Mouse (Mus musculus): Measurements from ENCODE around the gene Gm5965. TPM values are rescaled to one million over a fixed set of nuclear protein-coding genes. Genes with fewer than 3 reads are reported as not detected.
"Not testable (repeated sequence)": the region's sequence is repeated elsewhere in the genome, so short reads cannot be mapped to it uniquely, and the experiment has no call there.

Gm5965 gene
- not detected for total RNA-seq (2021)
- long read RNA-seq, experiment 1: 0 reads
- long read RNA-seq, experiment 2: 0 reads

GRCm38 (mm10) chr16:88777596-88777995 is at the start of gene Gm5965:
Gene Gm5965, plus strand, starts transcription at chr16:88777896.
- no peak within 1 kb of the TSS for H3K27ac ChIP-seq
- DNase-seq (ENCODE audit: low spot score in 2 of 2): no peak
- TF ChIP-seq CTCF (conservative IDR thresholded peaks at IDR 0.05): no peak
- H3K4me3 ChIP-seq: no peak within 1 kb of the TSS

- TF ChIP-seq CTCF (conservative IDR thresholded peaks at IDR 0.05): no peak
- Histone ChIP-seq H3K27ac (no peak within 1 kb of the TSS), H3K4me3 (no peak within 1 kb of the TSS)
- DNase-seq (ENCODE audit: low spot score in 2 of 2): peak in 1 of 2 experiments; percentile 9
These were observed 48.9 kb upstream of the Gm5965 start, which contains the start of gene Krtap13-1 for GRCm38 (mm10) chr16:88728812-88729275. Gene Krtap13-1, plus strand, starts transcription at chr16:88728862.

DNA sequence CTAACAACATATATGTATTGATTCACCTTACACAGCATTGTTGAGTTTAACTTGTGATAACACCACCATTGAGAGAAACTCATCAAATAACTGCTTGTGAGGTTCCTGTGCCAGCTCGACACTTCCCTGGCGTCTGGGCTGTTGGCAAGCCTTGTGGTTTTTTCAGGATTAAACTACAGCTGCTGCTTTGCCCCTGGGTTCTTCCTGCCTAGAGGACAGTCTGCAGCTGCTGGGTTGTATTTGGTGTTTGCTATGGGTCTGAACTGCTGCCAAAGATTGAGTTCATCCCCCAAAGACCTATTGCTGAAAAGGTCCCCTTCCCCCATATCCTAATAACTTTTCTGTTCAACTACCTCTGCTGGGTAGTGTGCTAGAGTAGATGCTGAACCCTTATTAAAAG is 42.3 kb upstream of the Gm5965 start:
- DNase-seq (ENCODE audit: low spot score in 2 of 2): no peak

DNA sequence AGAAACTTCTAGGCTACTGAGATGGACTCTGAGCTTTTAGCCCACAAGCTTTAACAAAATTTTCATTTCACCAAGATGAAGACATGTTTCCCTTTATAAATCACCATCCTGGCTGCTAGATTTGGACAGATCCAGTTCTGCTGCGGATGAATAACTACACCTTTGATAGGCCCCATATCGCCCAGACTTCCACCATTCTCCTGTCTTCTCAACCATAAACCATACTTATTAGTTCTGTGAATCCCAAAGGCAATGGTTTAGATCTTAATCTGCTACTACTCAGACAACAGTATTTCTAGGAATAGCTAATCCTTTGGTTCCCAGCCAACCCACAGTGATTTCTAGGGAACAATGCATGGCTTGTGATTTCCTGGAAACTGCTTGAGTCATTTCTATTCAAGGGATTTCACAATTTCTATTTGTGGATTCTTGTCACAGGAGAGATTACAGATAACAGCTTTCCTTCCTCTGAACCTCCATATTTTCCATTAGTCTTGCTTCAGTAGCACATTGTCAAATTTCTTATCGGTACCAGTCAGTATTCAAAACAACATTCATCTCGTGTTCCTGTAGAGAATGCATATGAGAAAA is 32.9 kb upstream of the Gm5965 start:
- no peak for TF ChIP-seq CTCF (conservative IDR thresholded peaks at IDR 0.05)
- no peak for DNase-seq (ENCODE audit: low spot score in 2 of 2)
- no peak overlapping the region for H3K4me3 ChIP-seq
- H3K27ac ChIP-seq: no peak overlapping the region

More for the DNA sequence above, 42.3 kb upstream of the Gm5965 start:
- no peak for TF ChIP-seq CTCF (conservative IDR thresholded peaks at IDR 0.05)
- no peak overlapping the region for H3K4me3 ChIP-seq
- H3K27ac ChIP-seq: no peak overlapping the region

GRCm38 (mm10) chr16:88747943-88748342 is 29.8 kb upstream of the Gm5965 start:
- Histone ChIP-seq H3K27ac (no peak overlapping the region), H3K4me3 (no peak overlapping the region)
- DNase-seq (ENCODE audit: low spot score in 2 of 2): peak; percentile 8 to 24
- no peak for TF ChIP-seq CTCF (conservative IDR thresholded peaks at IDR 0.05)

- not testable (repeated sequence) for DNase-seq (ENCODE audit: low spot score in 2 of 2); H3K27ac ChIP-seq; H3K4me3 ChIP-seq
These were observed 26.2 kb upstream of the Gm5965 start, which contains the start of gene Krtap13 for GRCm38 (mm10) chr16:88751535-88751934. Gene Krtap13, minus strand, starts transcription at chr16:88751635.

GRCm38 (mm10) chr16:88758547-88758946 is 19.1 kb upstream of the Gm5965 start, which contains the start of gene 2310034C09Rik:
Gene 2310034C09Rik, plus strand, starts transcription at chr16:88758847.
- H3K4me3 ChIP-seq; H3K27ac ChIP-seq; DNase-seq (ENCODE audit: low spot score in 2 of 2): not testable (repeated sequence)

DNA sequence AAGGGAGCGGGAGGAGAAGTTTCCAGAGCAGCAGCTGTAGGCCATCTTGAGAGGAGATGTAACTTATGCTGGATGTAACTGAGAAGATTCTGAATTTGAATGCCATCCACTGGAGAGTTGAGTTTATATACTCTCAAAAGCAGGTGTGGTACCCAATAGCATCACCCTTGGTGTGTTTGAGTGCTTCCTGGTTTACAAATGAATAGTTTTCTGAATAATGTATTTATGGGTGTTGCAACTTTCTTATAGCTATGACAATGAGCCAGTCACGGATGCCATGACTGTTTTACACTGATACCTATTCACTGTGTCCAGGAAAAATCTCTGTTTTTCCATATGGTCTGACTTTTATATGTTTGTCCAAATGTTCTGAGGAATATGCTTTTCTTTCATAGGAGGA is 3.6 kb upstream of the Gm5965 start, which contains the start of gene 2310057N15Rik:
Gene 2310057N15Rik, minus strand, starts transcription at position 101 of the 400 bp plus-strand sequence.
- no peak within 1 kb of the TSS for H3K4me3 ChIP-seq
- H3K27ac ChIP-seq: no peak within 1 kb of the TSS
- DNase-seq (ENCODE audit: low spot score in 2 of 2): no peak
- TF ChIP-seq CTCF (conservative IDR thresholded peaks at IDR 0.05): no peak

DNA sequence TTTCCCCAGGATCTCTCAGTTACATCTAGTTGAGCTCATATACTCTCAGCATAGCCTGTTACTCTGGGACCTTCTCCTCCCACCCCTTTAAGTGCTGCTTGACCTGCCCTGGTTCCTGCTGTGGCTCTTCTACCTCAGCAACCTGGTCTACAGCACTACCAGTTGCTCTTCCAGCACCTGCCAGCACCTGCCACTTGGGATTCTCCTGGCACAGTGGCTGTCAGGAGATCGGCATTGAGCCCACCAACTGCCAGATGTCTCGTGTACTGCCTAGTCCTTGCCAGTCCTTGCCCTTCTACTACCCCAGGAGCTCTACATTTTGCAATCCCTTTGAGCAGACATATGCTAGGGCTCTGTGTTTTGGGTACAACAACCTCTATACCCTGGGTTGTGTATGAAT is 9.1 kb downstream of the Gm5965 start:
- TF ChIP-seq CTCF (conservative IDR thresholded peaks at IDR 0.05): no peak
- Histone ChIP-seq H3K27ac (no peak overlapping the region), H3K4me3 (no peak overlapping the region)

DNA sequence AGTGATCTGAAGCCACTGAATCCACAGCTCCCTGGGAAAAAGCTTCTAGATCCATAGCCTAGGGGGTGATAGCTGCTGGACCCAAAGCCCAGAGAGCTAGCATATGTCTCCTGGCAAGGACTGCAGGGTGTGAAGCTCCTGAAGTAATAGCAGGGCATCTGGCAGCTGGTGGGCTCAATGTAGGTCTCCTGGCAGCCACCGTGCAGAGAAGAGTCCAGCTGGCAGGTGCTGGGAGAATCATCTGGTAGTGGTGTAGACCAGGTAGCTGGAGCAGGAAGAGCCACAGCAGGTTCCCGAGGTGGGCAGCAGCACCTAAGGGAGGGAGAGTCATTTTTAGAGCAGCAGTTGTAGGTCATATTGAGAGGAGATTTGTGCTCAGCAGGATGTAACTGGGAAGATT is 34.1 kb downstream of the Gm5965 start, which contains the start of gene Gm20741:
Gene Gm20741, minus strand, starts transcription at position 394 of the 400 bp plus-strand sequence.
- no peak for DNase-seq (ENCODE audit: low spot score in 2 of 2)
- Histone ChIP-seq H3K4me3 (no peak within 1 kb of the TSS), H3K27ac (no peak within 1 kb of the TSS)
- no peak for TF ChIP-seq CTCF (conservative IDR thresholded peaks at IDR 0.05)

More for the DNA sequence above, 9.1 kb downstream of the Gm5965 start:
- DNase-seq (ENCODE audit: low spot score in 2 of 2): no peak

GRCm38 (mm10) chr16:88820066-88820465 is 42.4 kb downstream of the Gm5965 start, which contains the start of gene Krtap15:
Gene Krtap15, plus strand, starts transcription at chr16:88820215.
- TF ChIP-seq CTCF (conservative IDR thresholded peaks at IDR 0.05): no peak

GRCm38 (mm10) chr16:88823736-88824135 is 46.0 kb downstream of the Gm5965 start:
- no peak overlapping the region for H3K27ac ChIP-seq
- peak; percentile 79 for TF ChIP-seq CTCF (conservative IDR thresholded peaks at IDR 0.05)
- peak; percentile 7 to 19 for DNase-seq (ENCODE audit: low spot score in 2 of 2)
- H3K4me3 ChIP-seq: no peak overlapping the region

More at GRCm38 (mm10) chr16:88820066-88820465, 42.4 kb downstream of the Gm5965 start, which contains the start of gene Krtap15:
- Histone ChIP-seq H3K27ac (no peak within 1 kb of the TSS), H3K4me3 (no peak within 1 kb of the TSS)
- no peak for DNase-seq (ENCODE audit: low spot score in 2 of 2)

DNA sequence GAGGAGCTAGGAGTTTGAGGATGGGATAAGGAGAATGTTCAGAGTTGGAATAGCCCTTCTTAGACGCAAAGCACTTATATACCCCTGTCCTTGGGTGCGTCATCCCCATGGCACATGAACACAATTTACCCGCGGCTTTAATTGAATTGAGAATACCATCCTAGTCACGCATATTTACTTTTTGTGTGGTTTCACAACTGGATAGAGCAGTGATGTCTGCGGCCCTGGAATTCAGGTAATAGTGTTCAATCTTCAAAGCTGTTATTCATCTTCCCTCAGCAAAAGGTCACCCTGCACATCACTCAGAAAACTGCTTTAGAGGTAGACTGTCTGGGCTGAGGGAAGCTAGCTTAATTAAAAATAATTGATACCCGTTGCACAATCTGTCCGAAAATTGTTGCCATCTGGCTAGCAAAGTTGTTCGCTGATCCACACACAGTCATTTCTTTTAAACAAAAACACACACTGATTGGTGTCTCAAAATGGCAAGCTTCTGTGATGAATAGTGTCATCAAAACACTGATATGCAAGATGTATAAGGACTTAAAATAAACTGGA is 48.5 kb downstream of the Gm5965 start, which contains the start of gene Krtap14:
Gene Krtap14, minus strand, starts transcription at position 51 of the 558 bp plus-strand sequence.
- DNase-seq (ENCODE audit: low spot score in 2 of 2): no peak
- no peak for TF ChIP-seq CTCF (conservative IDR thresholded peaks at IDR 0.05)
- no peak within 1 kb of the TSS for H3K4me3 ChIP-seq
- no peak within 1 kb of the TSS for H3K27ac ChIP-seq
